Mouse (Mus musculus): Measurements from ENCODE around the gene Rapgef5. TPM values are rescaled to one million over a fixed set of nuclear protein-coding genes. Genes with fewer than 3 reads are reported as not detected.

The Rapgef5 gene
- polyA plus RNA-seq, 1 experiment from 2014 or later = 12.4 TPM

DNA sequence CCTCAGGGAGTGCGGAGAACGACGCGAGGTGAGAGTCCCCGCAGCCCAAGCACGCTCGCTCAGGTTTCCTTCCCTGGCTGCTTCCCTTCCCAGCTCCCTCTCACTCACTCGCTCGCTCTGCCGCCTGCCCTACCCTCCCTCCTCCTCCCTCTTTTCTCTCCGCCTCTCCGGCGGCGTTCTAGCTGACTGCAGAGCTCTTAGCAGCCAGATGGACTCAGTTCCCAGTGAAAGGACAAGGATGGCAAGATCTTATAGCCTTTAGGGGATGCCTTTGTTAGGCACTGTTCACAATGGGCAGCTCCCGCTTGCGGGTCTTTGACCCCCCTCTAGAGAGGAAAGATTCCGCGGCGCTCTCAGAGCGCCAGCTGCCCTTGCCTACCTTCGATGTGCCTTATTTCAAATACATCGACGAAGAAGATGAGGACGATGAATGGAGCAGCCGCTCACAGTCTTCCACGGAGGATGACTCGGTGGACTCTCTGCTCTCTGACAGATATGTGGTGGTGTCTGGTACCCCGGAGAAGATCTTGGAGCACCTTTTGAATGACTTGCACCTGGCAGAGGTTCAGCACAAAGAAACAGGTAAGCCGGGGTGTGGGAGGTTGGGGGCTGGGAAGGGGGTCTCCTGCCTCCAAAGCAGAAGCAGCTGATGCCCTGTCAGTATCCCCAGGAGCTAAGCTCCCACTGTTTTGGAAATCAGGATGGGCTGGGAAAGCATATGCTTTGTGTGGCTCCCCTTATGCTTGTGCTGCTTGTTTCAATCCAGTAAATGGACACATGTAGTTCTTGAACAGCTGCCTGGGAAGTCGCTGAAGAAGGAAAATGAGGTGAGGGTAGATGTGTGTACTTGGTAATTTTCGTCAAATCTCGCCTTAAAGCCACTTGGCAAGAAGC, 172.6 kb downstream of the Rapgef5 start:
- Histone ChIP-seq H3K4me1 (ENCODE audit: control insufficient read depth, insufficient read depth, low read length) (no peaks in the 10 kb centered on the region), H3K9me3 (ENCODE audit: control insufficient read depth, low read length) (no peaks in the 10 kb centered on the region), H3K27ac (replicated peaks; ENCODE audit: low read depth, low read length) (no peak overlapping the region; the same call in 1 of the 2 replicates), H3K27me3 (replicated peaks; ENCODE audit: control insufficient read depth, insufficient read depth, low read length) (0 out of 2 replicates have a peak, but pooled peaks cover 7% of the 10 kb centered on the region), H3K4me3 (ENCODE audit: low read depth, low read length) (peak overlapping the region; percentile 46), H3K9ac (ENCODE audit: low read depth, low read length) (peak overlapping the region; percentile 64), H3K36me3 (ENCODE audit: control insufficient read depth, insufficient read depth, low read length) (no peaks in the 10 kb centered on the region), H3K4me2 (ENCODE audit: low read depth, low read length) (peak overlapping the region; percentile 80)
- DNase-seq (ENCODE audit: low spot score) = peak; percentile 84
- 6% methylated on average over 32 of the region's 32 CpGs for WGBS
- peak; percentile 91 for ATAC-seq (ENCODE audit: low read depth)

GRCm38 (mm10) chr12:117691336-117691735, 175.1 kb downstream of the Rapgef5 start:
- no peaks in the 10 kb centered on the region for H3K9me3 ChIP-seq (ENCODE audit: control insufficient read depth, low read length)
- no peak overlapping the region for H3K4me2 ChIP-seq (ENCODE audit: low read depth, low read length)
- 0 out of 2 replicates have a peak, but pooled peaks cover 4% of the 10 kb centered on the region for H3K27me3 ChIP-seq (replicated peaks; ENCODE audit: control insufficient read depth, insufficient read depth, low read length)
- H3K36me3 ChIP-seq (ENCODE audit: control insufficient read depth, insufficient read depth, low read length) = no peaks in the 10 kb centered on the region
- H3K4me1 ChIP-seq (ENCODE audit: control insufficient read depth, insufficient read depth, low read length) = no peaks in the 10 kb centered on the region
- H3K27ac ChIP-seq (replicated peaks; ENCODE audit: low read depth, low read length) = no peak overlapping the region
- ATAC-seq (ENCODE audit: low read depth) (no peak), DNase-seq (ENCODE audit: low spot score) (no peak)
- WGBS = 70% methylated on average over 5 of the region's 5 CpGs
- H3K4me3 ChIP-seq (ENCODE audit: low read depth, low read length) = no peak overlapping the region
- no peak overlapping the region for H3K9ac ChIP-seq (ENCODE audit: low read depth, low read length)

DNA sequence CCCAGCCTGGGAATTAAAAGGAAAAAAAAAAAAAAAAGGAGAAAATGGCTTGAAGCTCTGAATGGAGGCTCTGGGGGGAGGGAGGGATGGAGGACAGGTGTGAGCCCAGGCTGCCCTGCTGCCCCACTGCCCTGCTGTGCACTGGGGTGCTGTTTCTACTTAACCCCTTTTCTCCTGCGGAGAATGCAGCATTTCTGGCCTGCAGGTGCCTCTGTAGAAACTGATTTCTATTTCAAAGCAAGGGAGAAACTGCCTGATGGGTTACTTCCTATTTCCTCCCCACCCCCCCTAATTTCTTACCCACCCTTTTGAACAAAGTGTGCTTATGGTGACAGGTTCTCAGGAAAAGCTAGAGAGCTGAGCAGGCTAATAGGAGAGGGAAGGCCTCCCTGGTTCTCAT, 176.5 kb downstream of the Rapgef5 start:
- H3K36me3 ChIP-seq (ENCODE audit: control insufficient read depth, insufficient read depth, low read length) = no peaks in the 10 kb centered on the region
- no peaks in the 10 kb centered on the region for H3K4me1 ChIP-seq (ENCODE audit: control insufficient read depth, insufficient read depth, low read length)
- DNase-seq (ENCODE audit: low spot score) = no peak
- WGBS = 40% methylated on average over 1 of the region's 1 CpGs
- H3K4me3 ChIP-seq (ENCODE audit: low read depth, low read length) = no peak overlapping the region
- H3K4me2 ChIP-seq (ENCODE audit: low read depth, low read length) = no peak overlapping the region
- no peaks in the 10 kb centered on the region for H3K27me3 ChIP-seq (replicated peaks; ENCODE audit: control insufficient read depth, insufficient read depth, low read length)
- no peaks in the 10 kb centered on the region for H3K9me3 ChIP-seq (ENCODE audit: control insufficient read depth, low read length)
- H3K9ac ChIP-seq (ENCODE audit: low read depth, low read length) = no peak overlapping the region
- no peak for ATAC-seq (ENCODE audit: low read depth)
- no peak overlapping the region for H3K27ac ChIP-seq (replicated peaks; ENCODE audit: low read depth, low read length)

DNA sequence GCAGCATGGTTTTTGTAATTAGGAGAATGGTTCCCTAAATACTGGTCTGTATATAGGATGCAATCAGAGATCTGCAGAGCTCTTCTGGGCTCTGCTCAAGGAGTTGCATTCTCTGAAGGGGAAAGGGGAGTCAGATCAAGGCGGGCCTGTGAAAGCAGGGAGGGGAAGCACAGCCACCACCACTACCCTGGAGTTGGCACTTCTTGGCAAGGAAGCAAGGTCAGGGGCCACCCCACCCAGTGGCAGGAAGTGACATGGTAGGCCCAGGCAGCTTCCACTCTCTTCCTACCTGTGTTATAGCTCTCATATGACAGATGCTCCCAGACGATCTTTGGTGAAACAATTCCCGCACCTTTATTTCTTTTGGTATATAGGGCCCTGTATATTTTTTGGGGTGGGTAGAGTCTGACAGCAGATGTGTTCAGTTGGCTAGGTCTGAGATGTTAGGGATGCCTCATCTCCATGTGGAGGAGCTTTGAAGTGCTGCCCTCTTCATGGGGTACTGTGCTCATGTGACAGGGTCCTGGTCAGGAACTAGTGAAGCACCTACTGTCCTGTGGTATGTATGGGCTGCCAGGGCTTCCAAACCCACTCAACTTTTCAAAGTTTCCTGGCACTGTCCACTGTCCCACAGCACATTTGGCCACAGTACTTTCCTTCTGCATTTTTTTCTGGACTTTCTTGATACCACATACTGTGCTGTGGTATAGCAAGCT, 183.8 kb downstream of the Rapgef5 start:
- Histone ChIP-seq H3K36me3 (ENCODE audit: control insufficient read depth, insufficient read depth, low read length) (no peaks in the 10 kb centered on the region), H3K4me1 (ENCODE audit: control insufficient read depth, insufficient read depth, low read length) (0 out of 2 replicates have a peak, but pooled peaks cover 7% of the 10 kb centered on the region), H3K4me3 (ENCODE audit: low read depth, low read length) (no peak overlapping the region), H3K27me3 (replicated peaks; ENCODE audit: control insufficient read depth, insufficient read depth, low read length) (no peaks in the 10 kb centered on the region), H3K27ac (replicated peaks; ENCODE audit: low read depth, low read length) (no peak overlapping the region), H3K4me2 (ENCODE audit: low read depth, low read length) (no peak overlapping the region), H3K9ac (ENCODE audit: low read depth, low read length) (no peak overlapping the region), H3K9me3 (ENCODE audit: control insufficient read depth, low read length) (no peaks in the 10 kb centered on the region)
- ATAC-seq (ENCODE audit: low read depth) (no peak), DNase-seq (ENCODE audit: low spot score) (no peak)
- WGBS = 65% methylated on average over 3 of the region's 3 CpGs

DNA sequence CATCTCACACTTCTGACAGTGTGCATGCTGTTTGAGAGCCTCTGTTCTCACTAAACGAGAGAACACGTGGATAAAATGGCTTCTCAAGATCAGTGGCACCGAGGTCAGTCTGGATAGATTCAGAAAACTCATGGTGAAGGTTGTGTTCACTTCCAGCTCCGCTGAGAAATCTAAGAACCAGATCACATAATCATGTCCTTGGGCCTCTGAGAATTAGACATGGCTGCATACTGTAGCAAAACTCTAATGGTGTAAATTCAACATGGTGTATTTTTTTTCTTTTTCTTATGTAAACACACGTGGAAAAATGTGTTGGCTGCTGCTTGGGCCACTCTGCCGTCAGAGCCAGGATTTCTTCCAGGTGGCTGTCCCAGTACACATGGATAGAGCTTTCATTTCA, 184.6 kb downstream of the Rapgef5 start:
- H3K9me3 ChIP-seq (ENCODE audit: control insufficient read depth, low read length) = no peaks in the 10 kb centered on the region
- no peak overlapping the region for H3K9ac ChIP-seq (ENCODE audit: low read depth, low read length)
- 56% methylated on average over 6 of the region's 6 CpGs for WGBS
- DNase-seq (ENCODE audit: low spot score) (no peak), ATAC-seq (ENCODE audit: low read depth) (no peak)
- H3K4me2 ChIP-seq (ENCODE audit: low read depth, low read length) = no peak overlapping the region
- H3K36me3 ChIP-seq (ENCODE audit: control insufficient read depth, insufficient read depth, low read length) = no peaks in the 10 kb centered on the region
- H3K4me1 ChIP-seq (ENCODE audit: control insufficient read depth, insufficient read depth, low read length) = 0 out of 2 replicates have a peak, but pooled peaks cover 7% of the 10 kb centered on the region
- H3K27ac ChIP-seq (replicated peaks; ENCODE audit: low read depth, low read length) = no peak overlapping the region
- no peaks in the 10 kb centered on the region for H3K27me3 ChIP-seq (replicated peaks; ENCODE audit: control insufficient read depth, insufficient read depth, low read length)
- H3K4me3 ChIP-seq (ENCODE audit: low read depth, low read length) = no peak overlapping the region

DNA sequence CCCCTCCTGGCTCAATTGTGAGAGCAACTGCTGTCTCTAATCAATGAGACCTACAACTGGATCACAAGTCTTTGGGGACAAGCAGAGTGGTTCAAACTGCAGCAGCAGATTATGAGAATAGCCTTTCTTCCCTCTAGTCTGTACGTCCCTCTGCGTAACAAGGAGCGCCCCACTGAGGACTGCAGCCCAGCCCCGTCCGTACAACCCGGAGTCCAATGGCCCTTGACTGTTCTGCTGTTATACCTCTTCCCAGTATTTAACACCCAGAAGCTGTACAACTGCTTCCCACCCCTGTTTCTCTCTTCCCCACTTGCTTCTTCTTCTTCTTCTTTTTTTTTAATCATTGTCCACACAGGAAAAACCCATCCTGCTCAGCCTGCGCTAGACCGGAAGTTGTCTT, 186.0 kb downstream of the Rapgef5 start:
- no peak for ATAC-seq (ENCODE audit: low read depth)
- Histone ChIP-seq H3K27ac (replicated peaks; ENCODE audit: low read depth, low read length) (no peak overlapping the region), H3K4me2 (ENCODE audit: low read depth, low read length) (no peak overlapping the region), H3K36me3 (ENCODE audit: control insufficient read depth, insufficient read depth, low read length) (no peaks in the 10 kb centered on the region), H3K4me1 (ENCODE audit: control insufficient read depth, insufficient read depth, low read length) (0 out of 2 replicates have a peak, but pooled peaks cover 7% of the 10 kb centered on the region), H3K9ac (ENCODE audit: low read depth, low read length) (no peak overlapping the region), H3K9me3 (ENCODE audit: control insufficient read depth, low read length) (no peaks in the 10 kb centered on the region), H3K4me3 (ENCODE audit: low read depth, low read length) (no peak overlapping the region), H3K27me3 (replicated peaks; ENCODE audit: control insufficient read depth, insufficient read depth, low read length) (no peaks in the 10 kb centered on the region)
- WGBS = 85% methylated on average over 8 of the region's 8 CpGs
- no peak for DNase-seq (ENCODE audit: low spot score)

DNA sequence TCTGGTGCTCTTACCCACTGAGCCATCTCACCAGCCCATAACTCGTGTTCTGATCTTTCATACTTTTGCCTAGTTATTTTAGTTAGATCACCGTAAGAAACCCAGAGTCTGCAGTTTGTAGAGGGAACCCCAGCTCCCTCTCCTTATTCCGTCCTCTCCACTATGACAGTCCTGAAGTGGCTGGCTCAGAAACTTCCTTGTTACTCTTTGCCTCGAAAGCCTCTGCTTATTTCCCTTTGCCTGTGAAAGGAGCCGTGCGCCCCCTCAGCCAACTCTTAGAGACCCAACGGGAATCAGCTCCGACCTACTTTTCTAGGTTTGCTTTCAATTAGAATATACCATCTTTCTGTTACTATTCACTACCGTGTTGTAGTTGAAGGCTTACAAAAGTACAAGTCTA, 186.6 kb downstream of the Rapgef5 start:
- Histone ChIP-seq H3K4me3 (ENCODE audit: low read depth, low read length) (no peak overlapping the region), H3K4me2 (ENCODE audit: low read depth, low read length) (no peak overlapping the region), H3K36me3 (ENCODE audit: control insufficient read depth, insufficient read depth, low read length) (no peaks in the 10 kb centered on the region), H3K27ac (replicated peaks; ENCODE audit: low read depth, low read length) (no peak overlapping the region), H3K27me3 (replicated peaks; ENCODE audit: control insufficient read depth, insufficient read depth, low read length) (no peaks in the 10 kb centered on the region), H3K9ac (ENCODE audit: low read depth, low read length) (no peak overlapping the region), H3K9me3 (ENCODE audit: control insufficient read depth, low read length) (no peaks in the 10 kb centered on the region), H3K4me1 (ENCODE audit: control insufficient read depth, insufficient read depth, low read length) (0 out of 2 replicates have a peak, but pooled peaks cover 7% of the 10 kb centered on the region)
- ATAC-seq (ENCODE audit: low read depth) (no peak), DNase-seq (ENCODE audit: low spot score) (no peak)
- WGBS = 80% methylated on average over 9 of the region's 9 CpGs

GRCm38 (mm10) chr12:117703413-117703812, 187.1 kb downstream of the Rapgef5 start:
- DNase-seq (ENCODE audit: low spot score) = no peak
- Histone ChIP-seq H3K4me3 (ENCODE audit: low read depth, low read length) (no peak overlapping the region), H3K4me1 (ENCODE audit: control insufficient read depth, insufficient read depth, low read length) (0 out of 2 replicates have a peak, but pooled peaks cover 7% of the 10 kb centered on the region), H3K27me3 (replicated peaks; ENCODE audit: control insufficient read depth, insufficient read depth, low read length) (no peaks in the 10 kb centered on the region), H3K36me3 (ENCODE audit: control insufficient read depth, insufficient read depth, low read length) (no peaks in the 10 kb centered on the region), H3K27ac (replicated peaks; ENCODE audit: low read depth, low read length) (no peak overlapping the region), H3K9me3 (ENCODE audit: control insufficient read depth, low read length) (no peaks in the 10 kb centered on the region), H3K9ac (ENCODE audit: low read depth, low read length) (no peak overlapping the region), H3K4me2 (ENCODE audit: low read depth, low read length) (no peak overlapping the region)
- 29% methylated on average over 2 of the region's 2 CpGs for WGBS
- ATAC-seq (ENCODE audit: low read depth) = no peak
